Mouse (Mus musculus): Measurements from ENCODE around the gene Guca2b. TPM values are rescaled to one million over a fixed set of nuclear protein-coding genes. Genes with fewer than 3 reads are reported as not detected.

Guca2b gene
- total RNA-seq (2021): not detected
- long read RNA-seq, experiment 1: 0 reads
- long read RNA-seq, experiment 2: 0 reads

DNA sequence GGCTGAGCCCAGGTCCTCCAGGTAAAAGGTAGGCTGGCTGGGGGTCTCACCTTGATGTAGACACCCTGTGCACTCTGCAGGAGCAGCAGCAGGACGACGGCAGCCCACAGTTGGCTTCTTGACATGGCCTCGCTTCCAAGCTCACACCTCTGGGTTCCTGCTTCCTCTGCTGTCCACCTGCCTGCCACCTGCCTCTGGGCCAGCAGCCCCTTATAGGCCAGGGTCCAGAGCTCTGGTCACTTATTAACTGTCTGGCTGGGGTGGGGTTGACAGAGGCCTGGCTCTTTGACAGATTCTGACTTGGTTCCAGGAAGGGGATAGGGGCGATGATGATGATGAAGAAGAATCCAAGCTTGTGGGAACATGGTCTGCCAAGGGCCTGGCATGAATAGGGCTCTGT lies at the start of gene Guca2b:
Gene Guca2b (minus strand): TSS at position 224 of the 400 bp plus-strand sequence.
- no peak for DNase-seq

DNA sequence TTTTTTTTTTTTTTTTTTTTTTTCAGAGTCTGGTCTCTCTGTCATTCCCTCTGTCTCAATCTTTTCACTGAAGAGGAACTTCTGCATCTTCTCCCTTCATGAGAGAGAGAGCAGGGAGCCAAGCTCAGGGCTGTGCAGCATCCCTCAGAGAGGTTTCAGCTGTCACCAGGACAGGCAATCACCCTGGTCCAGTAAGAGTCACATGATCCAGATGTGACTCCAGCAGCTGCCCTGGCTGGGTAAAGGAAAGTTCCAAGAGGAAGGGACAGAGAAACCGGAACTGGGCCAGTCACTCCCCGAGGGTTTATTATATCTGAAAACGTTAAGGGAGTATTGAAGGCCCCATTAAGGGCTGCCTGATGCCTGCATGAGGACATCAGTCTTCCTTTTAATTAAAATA lies 49.0 kb upstream of the Guca2b start:
- DNase-seq: no peak

DNA sequence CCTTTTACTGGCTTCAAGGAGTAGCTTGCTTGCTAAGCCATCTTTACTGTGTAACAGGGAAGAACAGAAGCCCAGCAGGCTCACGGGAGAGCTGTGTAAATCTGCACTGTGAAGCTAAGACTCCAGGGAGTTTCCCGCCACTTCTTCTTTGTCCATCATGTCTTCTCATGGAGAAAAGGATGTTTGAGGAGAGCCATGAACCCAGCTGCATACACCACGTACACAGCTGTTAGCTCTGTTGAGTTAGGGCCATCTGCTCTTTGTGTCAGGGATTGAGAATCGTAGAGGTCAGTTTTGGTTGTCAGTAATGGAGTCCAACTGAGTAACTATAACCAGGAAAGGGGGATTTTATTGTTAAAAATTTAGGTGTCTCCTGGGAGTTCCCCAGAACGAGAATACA lies 48.6 kb upstream of the Guca2b start:
- DNase-seq: no peak

DNA sequence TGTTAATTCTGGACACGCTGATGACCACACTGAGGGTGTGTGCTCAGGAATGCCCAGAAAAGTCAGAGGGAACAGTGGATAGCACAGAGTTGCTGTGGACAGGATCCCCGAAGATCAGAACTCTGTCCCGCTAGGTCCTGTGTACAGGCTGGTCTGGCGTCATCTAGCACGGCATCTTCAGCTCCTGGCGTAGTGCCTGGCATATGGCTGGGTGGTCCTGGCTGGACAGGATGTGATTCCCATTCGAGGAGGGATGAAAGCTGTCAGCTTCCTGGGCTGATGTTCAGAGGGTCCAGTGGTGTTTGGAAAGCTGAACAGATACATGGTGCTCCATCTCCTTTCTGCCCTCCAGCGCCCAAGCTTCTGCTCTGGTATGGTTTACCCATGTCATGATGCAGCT lies 45.2 kb upstream of the Guca2b start:
- no peak for DNase-seq

DNA sequence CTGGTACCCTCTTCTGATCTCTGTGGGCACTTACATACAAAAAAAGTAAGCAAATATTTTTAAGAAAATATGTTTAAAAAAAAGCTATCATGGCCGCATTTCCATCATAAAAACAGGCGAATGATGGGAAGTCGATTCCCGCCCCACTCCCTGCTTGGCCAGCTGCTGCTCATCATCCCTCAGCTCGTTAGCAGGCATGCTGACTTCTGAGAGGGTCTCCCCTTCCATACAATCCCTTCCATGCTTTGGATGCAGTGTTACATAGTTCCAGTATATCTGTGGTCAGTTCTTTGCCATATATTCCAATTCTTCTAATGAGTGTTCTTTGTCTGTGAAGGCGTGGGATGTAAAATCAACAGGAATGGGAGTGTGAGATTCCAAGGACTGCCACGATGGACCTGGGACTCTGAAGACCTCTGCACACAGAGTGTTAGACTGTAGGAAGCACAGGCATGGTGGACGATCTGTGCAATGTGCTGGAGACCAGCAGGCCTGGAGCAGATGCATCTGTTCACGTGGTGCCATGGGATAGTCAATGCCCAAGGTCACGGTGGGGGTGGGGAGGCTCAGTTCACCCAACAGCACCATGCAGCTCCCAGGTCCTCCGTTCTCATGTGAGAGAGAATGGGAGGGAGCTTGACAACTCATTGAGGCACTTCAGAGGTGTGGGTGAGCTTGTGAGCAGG lies 42.7 kb upstream of the Guca2b start:
- DNase-seq: no peak

DNA sequence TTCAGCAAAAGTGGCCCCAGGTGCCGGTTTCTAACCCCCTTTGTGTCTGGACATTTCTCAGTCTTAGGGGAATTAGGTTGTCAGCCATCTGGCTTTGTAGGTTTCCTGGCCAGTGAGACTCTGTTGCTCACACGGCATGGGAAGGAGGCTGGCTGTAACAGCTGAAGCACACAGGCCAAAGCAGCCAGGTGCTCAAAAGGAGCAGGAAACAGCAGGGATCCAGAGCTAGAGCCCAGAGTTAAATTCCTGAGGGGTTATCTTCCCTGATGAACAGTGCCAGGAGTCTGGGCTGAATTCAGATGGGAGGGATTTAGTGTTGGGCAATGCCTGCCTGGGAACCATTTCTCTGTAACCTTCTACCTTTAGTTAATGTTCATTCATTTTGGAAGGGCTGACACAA lies 39.6 kb upstream of the Guca2b start:
- DNase-seq: no peak

DNA sequence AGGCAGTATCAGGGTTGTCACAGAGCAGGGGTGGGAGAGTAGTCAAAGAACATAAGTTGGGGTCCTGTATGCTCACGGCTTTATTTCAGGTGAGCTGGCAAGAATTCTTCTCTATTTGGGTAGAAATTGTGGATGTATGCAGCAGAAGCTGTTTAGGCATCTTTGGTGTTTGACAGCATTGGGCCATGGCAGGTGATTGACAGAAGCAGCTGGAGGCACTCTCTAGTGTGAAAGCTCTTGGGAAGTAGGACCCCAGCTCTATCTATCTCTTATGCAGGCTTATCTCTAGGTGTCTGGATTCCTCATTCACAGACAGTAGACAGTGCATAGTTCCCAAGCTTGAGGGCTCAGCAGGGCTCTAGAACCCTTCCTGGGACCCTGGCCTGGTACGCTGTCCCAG lies 27.0 kb upstream of the Guca2b start:
- no peak for DNase-seq

DNA sequence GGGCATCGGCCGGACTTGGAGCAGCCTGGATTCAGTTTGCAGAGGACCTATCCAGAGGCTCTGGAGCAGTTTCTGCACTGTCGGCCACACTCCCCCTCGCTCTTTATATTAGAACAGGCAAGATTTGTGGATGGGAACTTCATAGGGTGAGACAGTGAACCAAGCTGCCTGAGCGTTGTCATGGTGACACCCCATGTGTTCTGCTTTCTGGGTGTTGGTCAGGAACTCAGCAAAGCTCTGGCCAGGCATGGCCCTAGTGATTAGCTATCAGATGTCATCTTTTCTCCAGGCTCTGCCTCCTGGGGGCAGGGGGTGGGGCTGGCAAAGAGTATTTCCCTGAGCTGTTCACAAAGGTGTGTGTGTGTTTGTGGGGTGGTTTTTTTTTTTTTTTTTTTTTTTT lies 23.8 kb upstream of the Guca2b start:
- no peak for DNase-seq

DNA sequence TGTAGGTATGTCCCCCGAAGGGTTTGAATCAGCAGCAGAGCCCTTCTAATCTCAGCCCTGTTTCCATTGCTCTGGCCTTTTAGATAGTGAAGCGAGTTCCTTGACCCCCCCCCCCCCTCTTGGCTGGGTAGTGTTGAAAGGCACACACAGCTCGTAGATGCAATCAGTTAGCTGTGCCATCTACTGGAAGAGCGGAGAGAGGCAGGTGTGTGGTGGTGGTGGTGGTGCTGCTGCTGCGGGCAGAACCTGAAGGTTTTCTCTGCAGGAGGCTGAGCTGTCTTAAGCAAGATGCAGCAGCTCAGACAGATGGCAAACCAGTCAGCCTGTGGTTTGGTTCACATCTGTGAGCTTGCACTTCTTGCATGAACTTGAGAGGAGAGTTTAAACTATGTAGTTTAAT lies 13.9 kb upstream of the Guca2b start:
- DNase-seq: no peak

DNA sequence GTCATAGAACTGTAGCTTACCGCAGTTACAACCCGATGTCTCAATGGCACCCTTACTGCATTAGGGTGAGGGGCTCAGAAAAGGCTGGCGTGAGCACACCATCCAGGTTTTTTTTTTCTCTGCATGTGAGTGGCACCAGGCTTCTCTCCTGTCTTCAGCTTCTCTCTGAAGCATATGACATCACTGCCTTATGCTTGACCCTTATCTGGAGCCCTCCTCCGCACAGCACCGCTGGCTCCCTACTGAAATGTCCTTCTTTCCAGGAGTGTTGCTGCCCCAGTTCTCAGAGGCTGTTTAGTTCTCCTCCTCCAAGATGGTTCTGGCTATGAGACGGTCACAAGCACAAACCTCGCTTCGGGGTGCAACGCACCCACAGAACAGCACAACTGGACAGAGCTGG lies 12.4 kb upstream of the Guca2b start:
- no peak for DNase-seq

DNA sequence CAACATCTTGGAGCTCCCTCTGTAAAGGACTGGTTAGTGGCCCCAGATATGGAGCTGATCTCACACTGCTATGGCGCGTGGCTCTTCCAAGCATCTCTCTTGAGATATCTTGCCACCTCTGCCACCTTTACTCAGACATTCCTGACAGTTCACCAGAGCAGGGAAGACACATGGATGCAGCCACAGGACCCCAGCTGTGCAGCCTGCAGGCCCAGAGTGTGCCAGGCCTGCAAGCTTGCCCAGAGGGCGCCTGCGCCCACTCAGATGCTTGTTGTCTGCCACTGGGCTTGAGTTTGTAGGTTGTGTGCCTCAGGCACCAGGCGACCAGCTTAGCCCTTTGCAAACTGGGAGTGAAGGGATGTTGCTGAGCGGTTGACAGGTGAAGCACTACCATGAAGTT lies 12.0 kb upstream of the Guca2b start:
- no peak for DNase-seq

DNA sequence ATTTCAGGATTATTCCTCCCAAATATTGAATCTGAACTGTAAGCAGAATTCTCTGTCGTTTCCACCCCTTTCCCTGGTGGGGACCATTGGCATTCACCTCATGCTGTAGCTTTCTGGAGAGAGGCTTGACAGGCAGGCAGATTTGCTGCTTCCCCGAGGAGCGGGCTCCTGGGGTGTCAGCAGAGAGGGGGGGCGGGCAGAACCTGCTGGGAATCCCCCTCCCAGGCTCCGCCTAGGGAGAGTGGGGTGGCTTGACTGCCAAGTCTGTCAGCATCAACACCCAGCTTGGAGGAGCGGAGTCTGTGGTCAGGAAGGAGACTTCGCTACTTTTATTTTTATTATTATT lies 11.4 kb upstream of the Guca2b start:
- no peak for DNase-seq

DNA sequence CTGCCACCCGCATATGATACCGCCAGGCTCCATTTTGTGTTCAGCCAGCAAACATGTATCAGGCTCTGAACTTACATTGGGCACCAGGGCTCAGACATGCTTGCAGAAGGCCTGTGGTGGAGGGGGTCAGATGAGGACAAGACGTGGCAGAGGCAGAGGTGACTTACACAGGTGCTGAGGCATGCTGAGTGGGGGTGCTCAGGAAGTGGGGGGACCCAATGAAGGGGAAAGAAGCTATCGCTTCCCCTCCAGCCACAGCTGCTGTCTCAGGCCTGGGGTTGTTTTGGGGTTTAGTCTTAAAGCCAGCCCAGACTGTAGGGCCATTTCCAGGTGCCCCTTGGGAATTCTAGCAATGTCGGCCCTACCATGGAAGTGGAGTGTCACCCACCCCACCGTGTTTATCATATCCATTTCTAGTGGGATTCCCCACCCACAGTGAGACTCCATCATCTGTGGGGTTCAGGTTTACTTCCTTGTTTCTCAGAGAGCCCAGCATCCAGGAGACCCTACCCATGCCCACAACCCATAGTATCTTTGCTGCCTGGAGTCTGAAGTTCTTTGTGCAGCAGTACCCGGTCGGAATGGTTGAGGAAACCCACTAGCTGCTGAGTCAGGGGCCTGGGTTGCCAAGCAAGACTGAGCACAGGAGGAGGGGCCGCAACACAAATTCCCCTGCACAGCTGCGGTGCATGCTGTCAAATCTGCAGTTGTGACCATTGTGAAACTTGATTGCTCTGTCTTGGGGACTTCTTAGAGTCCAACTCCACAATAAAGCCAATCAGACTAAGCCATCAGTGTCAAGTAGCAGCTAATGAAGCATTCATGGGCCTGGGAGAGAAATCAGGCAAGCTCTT lies 10.8 kb upstream of the Guca2b start:
- no peak for DNase-seq

DNA sequence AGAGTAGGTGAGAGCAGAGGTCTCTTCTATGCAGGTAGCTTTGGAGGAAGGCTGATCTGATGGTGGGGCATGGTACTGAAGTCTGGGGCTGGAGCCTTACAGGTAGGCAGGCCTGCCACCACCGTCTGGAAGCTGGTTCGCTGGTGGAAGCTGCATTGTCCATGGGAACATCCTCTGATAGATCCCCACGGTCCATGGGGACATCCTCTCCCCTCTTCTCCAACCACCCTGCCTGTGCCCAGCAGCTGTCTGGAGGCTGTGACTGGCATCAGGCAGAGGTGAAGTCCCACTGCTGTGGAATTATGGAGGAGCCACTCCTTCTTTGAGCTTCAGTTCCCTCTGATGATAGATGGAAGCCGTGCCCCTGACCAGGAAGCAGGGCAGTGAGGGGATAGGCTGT lies 9.8 kb upstream of the Guca2b start:
- DNase-seq: no peak

DNA sequence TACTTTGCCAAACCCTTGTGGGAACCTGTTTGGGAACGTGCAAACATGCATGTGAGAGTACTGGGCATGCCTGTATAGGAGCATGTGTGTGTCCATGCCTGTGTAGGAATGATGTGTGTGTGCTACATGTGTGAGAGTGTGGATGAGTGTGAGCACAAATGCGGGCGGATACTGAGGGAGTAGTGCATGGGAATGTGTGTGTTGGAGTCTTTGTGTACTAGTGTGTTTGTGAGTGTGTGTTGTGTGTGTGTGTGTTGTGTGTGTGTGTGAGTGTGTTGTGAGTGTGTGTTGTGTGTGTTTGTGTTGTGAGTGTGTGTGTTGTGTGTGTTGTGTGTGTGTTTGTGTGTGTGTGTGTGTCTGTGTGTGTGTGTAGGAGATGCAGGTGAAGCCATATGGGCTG lies 9.4 kb upstream of the Guca2b start:
- no peak for DNase-seq

DNA sequence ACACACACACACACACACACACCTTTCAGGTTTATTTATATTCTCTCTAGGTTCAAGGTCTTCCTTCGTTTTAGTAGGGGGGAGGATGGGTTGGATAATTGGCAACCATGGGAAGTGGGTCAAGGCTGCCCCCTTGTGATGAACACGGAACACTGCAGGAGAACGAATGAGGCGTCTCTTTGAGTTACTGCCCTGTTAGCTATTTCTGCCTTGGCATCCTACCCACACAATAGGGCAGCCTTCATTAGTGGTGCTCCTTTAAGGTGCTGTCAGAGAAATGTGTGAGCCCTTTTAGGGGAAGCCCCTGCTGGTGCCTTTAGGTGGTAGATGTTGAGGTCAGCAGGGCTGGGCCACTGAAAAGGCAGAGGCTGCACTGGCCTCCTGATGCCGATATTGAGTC lies 8.7 kb upstream of the Guca2b start:
- DNase-seq: peak; percentile 49 to 60

DNA sequence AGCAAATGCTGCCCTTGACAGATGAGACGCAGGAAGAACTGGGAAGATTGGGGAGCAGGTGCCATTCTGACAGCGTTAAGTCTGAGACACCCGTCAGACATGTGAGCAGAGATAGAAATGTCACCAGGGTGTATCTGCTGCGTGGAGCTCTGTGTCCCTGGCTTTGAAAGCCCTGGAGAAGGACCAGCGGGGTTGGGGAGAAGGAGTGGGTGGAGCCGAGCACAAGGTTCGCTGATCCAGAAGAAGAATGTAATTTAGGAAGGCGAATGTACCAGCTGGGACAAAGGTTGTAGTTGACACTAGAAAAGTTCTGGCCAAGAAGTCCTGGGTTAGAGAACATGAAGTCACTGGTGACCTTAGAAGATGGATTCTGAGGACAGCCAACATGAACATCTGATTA lies 7.4 kb upstream of the Guca2b start:
- DNase-seq: peak; percentile 14 to 36

DNA sequence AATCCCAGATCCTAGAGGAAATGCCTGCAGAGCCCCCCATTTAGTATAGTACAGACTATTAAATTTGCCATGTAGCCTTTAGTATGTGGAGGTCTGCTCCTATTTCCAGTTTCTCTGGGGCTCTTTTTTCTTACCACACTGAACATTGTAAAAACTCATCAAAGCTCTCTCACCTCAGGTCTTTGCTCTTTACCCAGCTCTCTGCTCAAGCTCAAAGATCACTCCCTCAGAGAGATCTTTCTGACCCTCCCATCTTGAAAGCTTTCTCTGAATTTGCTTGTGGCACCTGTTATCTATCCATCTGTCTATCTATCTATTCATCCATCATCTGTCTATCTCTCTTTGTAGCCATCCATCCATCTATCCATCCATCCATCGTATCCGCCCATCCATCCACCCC lies 6.4 kb upstream of the Guca2b start:
- no peak for DNase-seq

DNA sequence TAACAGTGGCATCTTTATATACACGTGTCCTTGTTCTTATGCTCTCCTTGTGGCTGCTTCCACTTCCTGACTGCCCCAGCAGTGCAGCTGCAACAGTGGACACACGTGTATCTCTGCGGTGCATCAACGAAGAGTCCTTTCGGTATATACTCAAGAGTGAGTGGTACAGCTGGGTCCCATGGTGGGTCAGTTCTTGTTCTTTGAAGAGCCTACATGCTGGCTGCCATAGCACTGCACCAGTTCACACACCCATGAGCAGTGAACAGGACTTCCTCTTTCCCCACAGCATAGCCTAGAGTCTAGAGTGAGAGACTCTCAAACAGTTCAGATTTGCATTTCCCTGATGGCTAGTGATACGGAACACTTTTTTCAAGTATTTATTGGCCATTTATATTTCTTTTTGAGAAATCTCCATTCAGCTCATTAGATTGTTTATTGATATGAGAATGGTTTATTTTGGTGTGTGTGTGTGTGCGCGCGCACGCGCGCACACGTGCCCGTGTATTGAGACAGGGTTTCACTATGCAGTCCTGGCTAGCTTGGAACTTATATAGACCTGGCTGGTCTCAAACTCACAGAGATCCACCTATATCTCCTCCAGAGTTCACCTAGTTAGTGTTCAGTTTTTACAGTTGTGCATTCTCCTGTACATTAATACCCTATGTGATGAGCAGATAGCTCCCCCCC lies 4.8 kb upstream of the Guca2b start:
- no peak for DNase-seq

DNA sequence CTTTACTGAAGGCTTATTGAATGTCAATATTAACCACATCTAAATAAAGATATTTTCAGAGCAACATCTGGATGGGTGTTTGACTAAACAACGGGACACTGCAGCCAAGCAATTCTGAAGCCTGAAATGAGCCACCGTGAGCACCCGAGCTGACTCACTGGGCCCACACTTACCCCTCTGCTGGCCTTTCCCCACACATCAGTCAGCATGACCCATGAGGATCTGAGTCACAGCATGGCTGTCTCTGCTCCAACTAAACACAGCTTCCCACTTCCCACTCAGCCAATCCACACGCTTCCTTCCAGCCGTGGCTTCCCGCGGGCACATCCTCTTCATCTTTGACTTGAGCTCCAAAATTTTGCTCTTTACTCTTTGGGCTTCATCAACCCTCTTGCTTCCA lies 4.2 kb upstream of the Guca2b start:
- DNase-seq: peak; percentile 69 to 75

DNA sequence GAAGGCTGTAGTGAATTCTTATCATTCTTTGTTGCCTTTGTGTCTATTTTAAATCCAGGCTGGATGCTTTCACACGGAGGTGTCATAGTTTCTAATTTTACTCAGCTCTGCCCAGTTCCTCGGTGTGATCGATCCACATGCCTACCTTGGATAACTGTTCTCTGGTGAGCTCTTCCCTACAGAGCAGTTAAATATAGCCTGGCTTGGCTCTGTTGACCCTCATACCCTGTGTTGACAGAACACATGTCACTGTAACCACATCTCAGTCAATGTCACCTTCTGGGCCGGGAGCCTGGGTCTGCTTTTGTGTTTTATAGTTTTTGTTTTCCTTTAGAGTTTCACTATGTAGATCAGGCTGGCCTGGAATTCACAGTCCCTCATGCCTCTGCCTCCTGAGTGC lies 3.4 kb upstream of the Guca2b start:
- no peak for DNase-seq

DNA sequence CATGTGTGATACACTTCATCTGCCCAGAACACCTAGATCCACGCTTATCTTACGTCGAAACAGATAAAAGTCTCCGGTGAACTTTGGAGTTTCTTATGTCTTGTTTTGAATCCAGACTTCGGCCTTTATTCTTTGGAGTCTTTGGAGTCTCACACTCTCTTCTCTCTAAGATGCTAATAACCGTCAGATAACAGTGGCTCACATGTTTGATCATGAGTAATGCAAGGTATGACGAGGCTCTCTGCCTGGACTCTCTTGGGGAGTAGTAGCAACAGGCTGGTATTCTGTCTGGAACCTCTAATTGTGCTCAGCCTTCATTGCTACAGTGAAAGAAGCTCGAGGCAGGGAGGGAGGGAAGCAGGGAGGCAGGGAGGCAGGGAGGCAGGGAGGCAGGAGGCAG lies 1.3 kb upstream of the Guca2b start:
- DNase-seq: no peak

DNA sequence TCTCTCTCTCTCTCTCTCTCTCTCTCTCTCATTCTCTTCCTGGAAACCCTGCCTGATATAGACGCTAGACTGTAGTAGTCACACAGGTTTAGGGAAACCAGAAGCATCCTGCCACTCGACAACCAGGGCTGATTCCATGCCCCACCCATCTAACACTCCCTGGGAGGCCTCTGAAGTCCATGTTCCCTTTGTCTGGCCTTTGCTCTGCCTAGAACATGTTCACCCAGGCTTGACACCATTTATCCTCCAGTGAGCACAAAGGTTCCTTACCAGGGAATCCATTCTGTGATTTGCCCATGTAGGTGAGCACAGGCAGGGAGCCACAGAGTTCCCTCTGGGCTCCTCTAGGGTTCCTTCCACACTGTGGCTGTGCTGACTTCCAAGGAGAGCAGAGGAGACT lies 508 bp downstream of the Guca2b start:
- DNase-seq: no peak

Data from adrenal gland, postnatal 36 days (tissue).